Mouse (Mus musculus): ENCODE measurements around the gene Sh3bp1.
A peak's percentile ranks its signal among the peaks of the same experiment; 100 is the strongest.

Sh3bp1 gene

DNA sequence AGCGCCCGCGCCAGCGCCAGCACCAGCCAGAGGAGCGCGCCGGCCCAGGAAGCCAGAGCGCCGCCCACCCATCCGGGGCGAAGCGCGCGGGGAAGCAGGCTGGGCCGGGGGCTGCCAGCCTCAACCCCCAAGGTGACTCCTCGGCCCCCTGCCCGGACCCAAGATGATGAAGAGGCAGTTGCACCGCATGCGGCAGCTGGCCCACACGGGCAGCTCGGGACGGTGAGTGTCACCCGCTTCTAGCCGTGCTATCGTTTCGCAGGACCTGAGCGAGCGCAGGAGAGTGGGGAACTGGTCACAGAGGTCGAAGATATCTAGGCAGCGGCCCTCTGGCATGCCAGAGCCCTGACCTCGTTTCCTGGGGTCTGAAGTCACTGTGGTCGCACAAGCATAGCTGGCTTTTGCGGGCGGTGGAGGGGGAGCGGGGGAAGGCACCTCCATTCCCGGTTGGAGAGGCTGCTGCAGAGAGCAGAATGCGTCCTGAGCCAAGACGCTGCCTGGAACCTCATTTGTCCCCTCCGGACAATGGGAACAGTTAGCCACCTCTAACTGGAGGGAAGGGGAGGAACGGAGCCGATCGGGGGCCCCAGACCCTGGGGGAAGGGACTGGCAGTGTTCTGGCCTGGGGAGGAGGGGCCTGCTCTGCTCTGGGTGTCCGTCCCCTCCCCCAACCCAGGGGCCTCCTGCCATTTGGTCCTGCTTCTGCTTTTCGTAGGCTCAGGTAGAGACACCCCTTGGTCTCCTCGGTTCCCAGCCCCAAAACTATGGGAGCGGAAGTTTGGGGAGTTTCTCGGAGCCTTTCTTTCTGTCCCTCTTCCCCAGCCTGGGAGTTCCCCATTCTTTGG, at the start of gene Sh3bp1:
Sh3bp1 (plus strand) TSS at position 29 of the 845 bp plus-strand sequence.
- peak; percentile 77 to 82 for DNase-seq (ENCODE audit: inconsistent age in 2 of 2, low spot score in 1 of 2)

DNA sequence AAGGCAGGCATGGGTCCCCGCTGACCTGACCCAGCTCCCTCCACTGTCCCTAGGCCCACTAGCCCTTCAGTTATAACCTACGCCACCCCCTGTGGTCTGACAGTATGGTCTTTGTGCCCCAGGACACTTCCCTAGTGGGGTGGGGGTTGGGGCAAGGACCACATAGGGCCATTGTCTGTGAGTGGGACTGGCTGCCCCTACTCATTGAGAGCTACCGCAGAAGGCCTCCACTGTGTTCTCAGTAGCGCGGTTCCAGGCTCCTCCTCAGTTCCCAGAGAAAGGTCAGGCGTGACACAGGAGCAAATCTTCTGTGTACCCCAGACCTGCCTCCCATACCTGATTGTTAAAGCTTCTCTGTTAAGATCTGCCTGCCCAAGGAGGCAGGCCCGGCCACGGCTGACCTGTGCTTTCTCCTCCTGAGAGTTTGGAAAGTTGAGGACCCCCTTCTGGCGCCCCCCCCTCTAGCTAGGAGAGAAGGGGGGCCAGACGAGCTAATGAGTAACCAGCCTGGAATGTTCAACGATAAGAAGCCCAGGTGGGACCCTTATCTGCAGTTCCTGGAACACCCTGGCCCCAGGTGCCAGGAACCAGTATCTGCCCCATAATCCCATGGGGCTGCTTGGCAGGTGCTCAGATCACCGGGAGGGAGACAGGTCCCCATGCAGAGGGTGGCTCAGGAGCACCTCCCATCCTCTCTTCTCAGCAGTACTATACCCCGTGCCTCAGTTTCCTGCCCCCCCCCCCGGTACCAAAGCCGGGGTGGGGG, 49.3 kb upstream of the Sh3bp1 start:
- DNase-seq (ENCODE audit: inconsistent age in 2 of 2, low spot score in 1 of 2), result peak in 1 of 2 experiments; percentile 56

DNA sequence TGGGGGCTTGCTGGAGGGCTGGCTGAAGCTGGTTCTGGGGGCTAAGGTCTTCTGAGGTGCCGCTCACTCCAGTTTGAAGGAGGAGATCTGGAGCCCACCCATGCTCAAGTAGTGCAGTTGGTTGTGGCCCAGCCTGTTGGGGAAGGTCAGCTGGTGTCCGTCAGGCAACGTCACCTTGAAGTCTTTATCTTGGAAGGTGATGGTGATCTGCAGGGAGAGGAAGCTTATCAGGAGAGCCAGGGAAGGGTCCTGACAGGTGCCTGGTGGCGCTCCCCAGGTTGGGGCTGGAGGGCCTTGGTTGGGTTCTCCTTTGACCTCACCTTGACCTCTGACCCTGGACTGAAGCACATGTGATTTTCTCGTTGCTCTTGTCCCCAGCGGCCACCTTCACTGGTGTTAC, 48.6 kb upstream of the Sh3bp1 start:
- peak in 1 of 2 experiments; percentile 69 for DNase-seq (ENCODE audit: inconsistent age in 2 of 2, low spot score in 1 of 2)

DNA sequence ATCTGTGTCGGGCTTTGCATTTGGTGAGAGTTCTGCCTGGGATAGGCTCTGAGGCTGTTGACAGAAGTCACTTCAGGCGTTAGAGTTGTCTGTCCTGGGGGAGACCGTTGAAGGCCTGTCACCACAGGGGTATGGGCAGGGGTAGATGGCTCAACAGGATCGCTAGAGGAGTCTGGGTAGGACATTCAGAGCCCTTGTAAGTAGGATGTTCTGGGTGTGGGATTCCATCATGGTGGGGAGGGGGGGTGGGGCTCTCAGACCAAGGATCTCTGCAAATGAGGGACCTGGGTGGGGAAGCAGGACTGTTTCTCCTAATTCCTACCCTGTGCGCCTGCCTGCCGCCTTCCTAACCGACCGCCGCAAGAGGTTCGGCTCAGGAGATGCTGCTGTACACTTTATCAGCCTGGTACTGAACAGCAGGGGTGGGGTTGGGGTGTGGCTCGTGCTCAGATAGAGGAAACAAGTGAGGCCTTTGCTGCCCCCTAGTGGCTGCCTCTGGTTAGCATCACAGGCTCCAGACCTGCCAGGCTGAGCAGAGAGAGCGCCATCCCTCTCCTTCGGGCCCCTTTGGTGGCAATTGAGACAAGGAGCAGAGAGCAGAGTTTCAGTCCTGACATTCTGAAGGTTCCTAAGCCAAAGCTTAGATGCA, 47.9 kb upstream of the Sh3bp1 start:
- peak; percentile 91 to 97 for DNase-seq (ENCODE audit: inconsistent age in 2 of 2, low spot score in 1 of 2)

DNA sequence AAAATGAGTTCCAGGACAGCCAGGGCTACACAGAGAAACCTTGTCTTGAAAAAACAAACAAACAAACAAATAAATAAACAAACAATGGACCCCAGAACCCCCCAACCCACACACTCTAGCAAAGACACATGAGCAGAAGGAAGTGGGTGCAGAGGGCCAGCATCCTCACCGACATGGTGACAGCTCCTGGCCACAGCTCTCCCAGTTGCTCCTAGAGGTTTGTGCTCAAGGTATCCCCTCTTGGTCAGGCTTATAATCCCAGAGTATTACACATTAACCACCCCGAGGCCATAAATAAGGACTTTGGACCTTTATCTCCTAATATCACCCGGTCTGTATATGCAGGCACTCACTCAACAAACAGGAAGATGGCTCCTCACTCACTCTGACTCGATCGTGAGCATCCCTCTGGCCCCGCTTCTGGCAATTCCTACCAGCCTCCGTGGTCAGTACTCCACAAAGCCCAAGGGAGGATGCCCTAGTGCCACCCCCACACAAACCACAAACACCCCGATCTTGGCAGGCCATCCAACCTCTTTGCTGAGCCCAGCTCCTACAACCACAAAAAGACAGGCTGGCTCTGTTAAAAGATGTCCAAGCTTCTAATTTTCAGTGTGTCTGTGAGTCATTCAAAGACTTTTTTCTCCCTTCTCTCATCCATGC, 44.1 kb upstream of the Sh3bp1 start, which contains the start of gene Lgals2:
Lgals2 (minus strand) TSS at position 227 of the 663 bp plus-strand sequence.
- DNase-seq (ENCODE audit: inconsistent age in 2 of 2, low spot score in 1 of 2), result no peak

DNA sequence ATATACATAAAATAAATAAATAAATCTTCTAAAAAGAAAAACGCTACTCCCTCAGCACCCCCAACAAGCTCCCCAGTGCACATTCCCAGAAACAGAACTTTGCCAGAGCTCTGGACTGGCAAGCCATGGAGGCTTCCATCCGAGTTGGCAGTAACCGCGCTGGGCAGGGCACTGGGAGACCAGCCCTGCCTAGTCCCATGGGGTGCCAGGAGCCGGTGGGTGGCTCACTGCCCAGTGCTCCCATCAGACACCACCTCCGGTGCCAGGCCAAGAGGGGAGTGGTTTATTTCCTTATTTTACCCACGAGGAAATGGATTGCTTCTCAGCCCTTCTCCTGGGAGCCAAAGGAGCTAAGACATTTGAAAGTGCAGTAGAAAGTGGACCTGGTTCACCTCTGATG, 42.6 kb upstream of the Sh3bp1 start:
- peak in 1 of 2 experiments; percentile 65 for DNase-seq (ENCODE audit: inconsistent age in 2 of 2, low spot score in 1 of 2)

DNA sequence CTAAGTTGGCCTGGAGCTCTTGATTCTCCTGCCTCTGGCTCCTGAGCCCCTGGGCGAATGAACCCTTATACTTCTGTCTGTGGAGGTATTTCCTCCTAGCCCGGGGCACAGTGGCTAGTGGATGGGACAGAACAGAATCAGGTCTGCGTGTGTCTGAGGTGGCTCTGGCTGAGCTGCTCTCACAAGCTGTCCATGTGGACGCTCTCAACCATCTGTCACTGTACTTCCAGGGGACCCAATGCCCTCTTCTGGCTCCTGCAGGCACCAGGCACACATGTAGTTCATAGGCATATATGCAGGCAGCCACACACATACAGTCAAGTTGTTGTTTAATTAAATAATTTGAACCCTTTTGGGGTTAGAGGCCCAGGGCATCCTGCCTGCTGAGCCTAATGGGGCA, 40.3 kb upstream of the Sh3bp1 start:
- DNase-seq (ENCODE audit: inconsistent age in 2 of 2, low spot score in 1 of 2), result no peak

DNA sequence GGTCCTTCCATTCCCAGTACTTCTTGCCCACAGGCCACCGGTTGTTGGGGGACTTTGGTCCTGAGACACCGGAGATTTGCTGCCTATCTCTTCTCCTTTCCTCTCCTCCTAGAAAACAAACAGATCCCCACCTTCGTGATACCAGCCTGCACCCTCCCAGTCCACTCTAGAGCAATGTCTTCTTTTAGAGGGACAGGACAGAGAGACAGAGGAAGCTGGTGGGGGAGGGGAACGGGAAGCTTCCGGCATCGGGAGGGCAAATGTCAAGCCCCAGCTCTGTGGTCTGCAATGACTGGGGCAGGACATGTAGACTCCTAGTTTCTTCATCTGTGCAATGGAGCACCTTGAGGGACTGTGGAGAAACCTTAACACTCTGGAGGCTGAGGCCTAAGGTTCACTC, 39.9 kb upstream of the Sh3bp1 start:
- DNase-seq (ENCODE audit: inconsistent age in 2 of 2, low spot score in 1 of 2), result peak in 1 of 2 experiments; percentile 32

DNA sequence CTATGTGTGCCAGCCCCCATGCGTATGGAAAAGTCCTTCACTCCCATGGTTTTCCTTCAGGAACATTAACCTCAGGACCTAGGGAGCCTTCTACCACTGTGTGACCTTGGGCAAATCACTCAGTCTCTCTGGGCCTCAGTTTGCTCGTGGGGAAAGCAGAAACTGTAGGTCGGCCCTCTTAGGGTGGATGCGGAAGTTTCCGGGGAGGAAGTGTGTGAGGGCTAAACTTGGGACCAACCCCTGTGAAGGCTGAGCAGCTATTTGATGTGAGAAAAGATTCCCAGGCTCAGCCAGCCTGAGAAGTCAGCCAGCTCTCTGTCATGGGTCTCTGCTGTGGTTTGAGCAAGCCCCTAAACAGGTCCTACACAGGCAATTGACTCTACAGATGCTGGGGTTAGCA, 37.3 kb upstream of the Sh3bp1 start:
- DNase-seq (ENCODE audit: inconsistent age in 2 of 2, low spot score in 1 of 2), result no peak

DNA sequence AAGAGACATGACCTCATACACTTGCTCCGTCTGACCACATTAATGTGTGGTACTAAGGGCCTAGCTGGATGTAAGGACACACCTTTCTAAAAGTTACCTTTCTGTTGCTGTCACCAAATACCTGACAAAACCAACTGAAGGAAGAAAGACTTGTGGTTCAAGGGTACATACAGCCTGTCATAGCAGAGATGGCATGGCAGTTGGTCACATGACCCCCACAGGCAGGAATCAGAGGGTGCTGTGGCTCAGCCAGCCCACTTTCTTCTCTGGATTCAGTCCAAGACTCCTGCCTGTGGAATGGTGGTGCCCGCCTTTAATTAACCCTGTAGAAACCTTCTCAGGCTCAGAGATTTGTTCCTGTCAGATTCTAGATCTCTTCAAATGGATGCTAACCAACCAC, 36.4 kb upstream of the Sh3bp1 start:
- no peak for DNase-seq (ENCODE audit: inconsistent age in 2 of 2, low spot score in 1 of 2)

DNA sequence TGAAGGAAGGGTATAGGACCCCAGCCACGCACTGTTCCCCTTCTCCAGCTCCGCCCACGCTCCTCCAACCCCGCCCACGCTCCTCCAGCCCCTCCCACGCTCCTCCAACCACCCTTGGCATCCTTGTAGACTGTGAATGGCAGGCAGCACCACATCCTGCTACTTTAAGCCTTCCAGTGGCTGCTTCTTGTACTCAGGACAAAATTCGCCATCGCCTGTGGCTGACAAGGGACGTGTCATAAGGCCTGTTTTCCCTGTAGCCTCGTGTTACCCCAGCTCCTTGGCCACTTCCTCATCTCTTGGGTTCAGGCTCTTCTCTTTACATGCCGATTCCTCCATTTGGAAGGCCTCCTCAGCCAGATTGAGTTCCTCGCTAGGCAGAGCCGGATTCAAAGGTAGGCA, 35.7 kb upstream of the Sh3bp1 start:
- DNase-seq (ENCODE audit: inconsistent age in 2 of 2, low spot score in 1 of 2), result no peak

DNA sequence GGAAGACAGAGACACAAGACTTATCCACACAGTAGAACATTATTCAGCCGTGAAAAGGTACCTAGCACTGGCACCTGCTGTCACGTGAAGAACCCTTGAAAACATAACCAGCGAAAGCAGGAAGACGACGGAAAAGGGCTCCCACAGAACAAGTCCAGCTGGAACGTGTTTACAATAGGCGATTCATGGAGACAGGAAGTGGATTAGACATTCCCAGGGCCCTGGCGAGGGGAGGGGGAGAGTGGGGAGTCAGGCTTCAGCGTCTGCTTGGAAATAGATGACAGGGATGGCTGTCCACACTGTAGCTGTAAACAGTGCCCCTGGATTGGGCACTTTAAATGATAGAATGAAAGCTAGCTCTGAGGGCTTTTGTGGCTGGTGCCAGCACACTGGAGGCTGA, 31.2 kb upstream of the Sh3bp1 start:
- no peak for DNase-seq (ENCODE audit: inconsistent age in 2 of 2, low spot score in 1 of 2)

DNA sequence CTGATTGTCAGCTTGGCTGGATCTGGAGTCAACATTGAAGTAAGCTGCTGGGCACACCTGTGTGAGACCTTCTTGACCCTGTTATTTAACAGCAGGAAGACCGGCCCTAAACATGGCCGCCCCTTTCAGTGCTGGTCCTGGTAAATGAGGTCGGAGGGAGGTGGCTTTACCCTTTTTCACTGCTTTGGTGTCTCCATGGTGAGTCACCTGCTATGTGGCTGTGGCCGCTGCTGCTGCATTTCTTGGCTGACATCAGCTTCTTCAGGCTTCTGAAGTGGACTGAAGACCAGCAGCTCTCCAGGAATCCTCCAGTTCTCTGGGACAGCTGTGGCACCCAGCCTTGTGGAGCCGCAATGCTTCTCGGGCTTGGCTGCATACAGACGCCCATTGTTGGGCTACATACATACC, 30.7 kb upstream of the Sh3bp1 start:
- no peak for DNase-seq (ENCODE audit: inconsistent age in 2 of 2, low spot score in 1 of 2)

DNA sequence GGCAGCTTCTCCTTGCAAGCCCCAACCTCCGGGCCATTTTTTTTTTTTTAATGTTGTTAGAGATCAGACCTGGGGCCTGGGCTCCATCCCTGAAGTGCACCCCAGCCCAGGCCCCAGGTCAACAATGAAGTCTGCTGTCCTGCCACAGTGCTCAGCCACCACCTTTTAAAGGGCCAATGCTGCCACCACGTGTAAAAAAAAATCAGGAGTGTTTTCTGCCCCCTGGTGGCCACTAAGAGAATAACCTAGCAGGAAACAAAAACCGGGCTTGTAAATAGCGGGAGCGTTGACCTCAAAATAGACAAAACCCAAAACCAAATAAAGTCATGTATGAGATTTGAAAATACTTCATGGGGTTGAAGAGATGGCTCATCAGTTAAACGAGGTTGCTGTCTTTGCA, 29.8 kb upstream of the Sh3bp1 start:
- peak in 1 of 2 experiments; percentile 78 for DNase-seq (ENCODE audit: inconsistent age in 2 of 2, low spot score in 1 of 2)

DNA sequence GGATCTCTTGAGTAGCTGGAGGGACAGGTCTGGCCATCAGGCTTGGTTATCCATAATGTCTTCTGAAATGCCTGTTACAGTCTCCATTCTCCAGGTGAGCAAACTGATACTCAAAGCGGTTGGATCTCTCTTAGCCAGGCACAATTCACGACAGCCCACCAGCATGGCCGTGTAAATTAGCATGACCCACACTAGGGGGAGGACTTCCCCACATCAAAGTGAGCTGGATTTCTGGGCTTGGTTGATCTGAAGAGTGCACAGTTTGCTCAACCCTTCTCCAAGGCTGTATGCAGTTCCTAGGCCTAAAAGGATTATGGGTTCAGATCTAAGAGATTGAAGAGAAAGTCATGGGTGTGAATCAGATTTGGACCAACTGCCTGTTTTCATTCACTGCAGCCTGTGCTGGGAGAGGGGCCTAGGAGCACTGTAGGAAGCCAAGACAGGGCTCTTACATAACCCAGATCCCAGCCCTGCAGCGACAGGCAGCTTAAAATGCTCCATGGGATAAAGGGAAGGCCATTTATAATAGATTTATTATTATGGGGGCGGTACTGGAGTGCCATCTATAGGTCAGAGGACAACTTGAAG, 27.5 kb upstream of the Sh3bp1 start:
- peak in 1 of 2 experiments; percentile 56 for DNase-seq (ENCODE audit: inconsistent age in 2 of 2, low spot score in 1 of 2)

DNA sequence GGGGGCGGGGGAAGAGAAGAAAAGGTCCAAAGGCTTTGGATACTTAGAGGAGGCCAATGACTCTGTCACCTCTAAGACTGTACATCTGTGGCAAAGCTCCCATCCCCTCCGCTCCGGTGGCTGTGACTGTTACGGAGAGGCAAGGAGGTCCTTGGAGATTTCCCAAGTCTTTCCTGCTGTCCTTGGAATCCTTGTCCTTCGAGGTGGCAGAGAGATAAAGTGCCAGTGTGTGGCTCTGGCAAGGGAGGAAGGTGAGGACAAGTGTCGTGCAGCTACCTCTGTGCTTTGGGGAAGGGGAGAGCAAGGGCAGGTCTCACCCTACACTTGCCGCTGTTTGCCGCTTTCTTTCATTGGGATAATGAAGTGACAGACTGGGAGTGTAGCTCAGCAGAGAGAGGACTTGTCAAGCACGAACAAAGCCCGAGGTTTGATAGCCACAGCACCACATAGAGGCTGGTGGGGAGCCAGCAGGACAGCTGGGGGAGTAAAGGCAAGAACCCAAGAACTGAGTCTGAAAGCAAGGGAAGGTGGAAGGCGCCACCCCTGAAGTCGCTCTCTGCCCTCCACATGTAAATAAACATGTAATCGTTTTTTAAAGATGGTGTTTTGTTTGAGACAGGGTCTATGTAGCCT, 25.6 kb upstream of the Sh3bp1 start:
- DNase-seq (ENCODE audit: inconsistent age in 2 of 2, low spot score in 1 of 2), result peak; percentile 52 to 73

DNA sequence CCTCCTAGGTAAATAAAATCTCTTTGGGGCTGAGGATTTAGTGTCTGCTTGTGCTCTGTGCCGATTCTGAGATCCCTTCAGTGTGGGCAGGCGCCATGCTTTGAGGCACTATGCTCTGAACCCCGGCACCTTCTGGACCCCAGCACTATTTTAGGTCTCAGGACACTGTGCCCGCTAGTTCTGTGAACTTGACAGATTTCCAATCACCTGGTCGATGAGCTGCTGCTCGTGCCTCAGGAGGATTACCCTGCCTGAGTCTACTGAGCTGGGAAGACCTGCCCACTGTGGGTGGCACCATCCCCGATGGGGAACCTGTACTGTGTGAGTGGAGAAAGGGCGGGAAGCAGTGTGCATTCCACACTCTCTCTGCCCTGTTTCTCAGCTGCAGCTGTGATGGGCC, 24.6 kb upstream of the Sh3bp1 start:
- DNase-seq (ENCODE audit: inconsistent age in 2 of 2, low spot score in 1 of 2), result no peak

DNA sequence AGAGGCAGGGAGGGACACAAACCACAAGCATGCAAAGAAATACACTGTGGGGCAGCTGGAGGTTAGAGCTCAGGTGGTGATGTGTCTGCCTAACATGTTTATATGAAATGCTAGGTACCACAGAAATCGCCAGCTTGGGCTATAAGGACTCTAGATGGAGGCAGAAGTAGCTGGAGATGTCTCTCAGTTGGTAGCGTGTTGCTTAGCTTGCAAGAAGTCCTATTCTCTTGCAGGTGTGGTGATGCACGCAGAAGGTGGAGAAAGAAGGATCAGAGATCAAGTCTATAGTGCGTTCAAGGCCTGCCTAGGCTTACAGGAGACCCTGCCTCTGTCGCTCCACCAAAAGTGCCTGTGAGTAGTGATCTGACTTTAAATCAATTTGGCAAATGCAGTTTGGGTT, 24.0 kb upstream of the Sh3bp1 start:
- no peak for DNase-seq (ENCODE audit: inconsistent age in 2 of 2, low spot score in 1 of 2)

DNA sequence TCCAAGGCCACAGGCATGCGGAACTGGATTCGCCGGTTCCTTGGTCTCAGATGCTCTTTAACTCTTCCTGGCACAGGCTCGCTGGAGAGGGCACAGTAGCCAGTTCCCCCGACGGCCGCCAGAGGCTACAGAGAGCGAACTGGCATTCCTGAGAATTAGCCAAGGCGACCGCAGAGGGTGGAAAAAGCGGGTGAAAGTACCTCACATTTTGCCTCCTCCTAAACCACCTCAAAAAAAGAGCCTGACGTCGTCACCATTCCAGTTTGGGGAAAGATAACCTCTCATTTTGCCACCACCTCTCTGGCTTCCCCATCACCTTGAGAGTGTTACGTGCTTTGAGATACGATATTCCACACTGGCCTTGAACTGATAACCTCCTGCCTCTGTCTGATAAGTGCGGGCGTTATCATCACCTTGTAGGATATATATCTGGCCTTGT, 23.3 kb upstream of the Sh3bp1 start:
- peak; percentile 86 to 94 for DNase-seq (ENCODE audit: inconsistent age in 2 of 2, low spot score in 1 of 2)

All from adrenal gland, adult (tissue).